Mouse (Mus musculus) neural tube, embryonic 12.5 days (tissue): Measurements from ENCODE around the gene Pttg1. TPM values are rescaled to one million over a fixed set of nuclear protein-coding genes. Genes with fewer than 3 reads are reported as not detected.

Source experiments
- ATAC-seq: fragments of 200-750 bp; cut with Nextera tagmentation; 2 replicates; pipeline ENCODE4 v1.8.0; 2017; ENCODE audit warnings: low read depth, mild to moderate bottlenecking, moderate TSS enrichment, moderate library complexity; ENCODE audit not compliant: low FRiP score
- H3K27ac ChIP-seq: fragments of 300-500 bp; sonication (generic); 2 replicates; pipeline ENCODE4 v1.5.1; 2016
- H3K27me3 ChIP-seq: fragments of 300-500 bp; sonication (generic); replicated peaks from 2 replicates; pipeline ENCODE4 v1.6.1; 2016; ENCODE audit warnings: mild to moderate bottlenecking
- H3K36me3 ChIP-seq: fragments of 300-500 bp; sonication (generic); 2 replicates; pipeline ENCODE4 v1.6.1; 2016; ENCODE audit warnings: mild to moderate bottlenecking
- H3K4me1 ChIP-seq: fragments of 300-500 bp; sonication (generic); 2 replicates; pipeline ENCODE4 v1.6.1; 2016
- H3K4me2 ChIP-seq: fragments of 300-500 bp; sonication (generic); replicated peaks from 2 replicates; pipeline ENCODE4 v1.6.1; 2016; ENCODE audit warnings: mild to moderate bottlenecking
- H3K4me3 ChIP-seq: fragments of 300-500 bp; sonication (generic); 2 replicates; pipeline ENCODE4 v1.5.1; 2016
- H3K9ac ChIP-seq: fragments of 300-500 bp; sonication (generic); 2 replicates; pipeline ENCODE4 v1.6.1; 2016; ENCODE audit warnings: mild to moderate bottlenecking
- H3K9me3 ChIP-seq: fragments of 300-500 bp; sonication (generic); 2 replicates; pipeline ENCODE4 v1.6.1; 2016; ENCODE audit warnings: mild to moderate bottlenecking
- whole genome bisulfite sequencing: fragments of 180-500 bp; shearing (Covaris S2); methylation state at CpG from one replicate; pipeline ENCODE4 v1.1.7; 2016; 5-methylcytosine and 5-hydroxymethylcytosine counted together
- polyA plus RNA-seq: library from polyadenylated mRNA; unstranded; fragments of >200 nt; fragmentation: Nextera tagmentation; extraction: Ambion mirVana; gene quantifications from 2 replicates; pipeline ENCODE4 v1.2.1, GENCODE M21; 2016

Gene Pttg1
- polyA plus RNA-seq, 1 experiment from 2014 or later: 65.7 TPM

DNA sequence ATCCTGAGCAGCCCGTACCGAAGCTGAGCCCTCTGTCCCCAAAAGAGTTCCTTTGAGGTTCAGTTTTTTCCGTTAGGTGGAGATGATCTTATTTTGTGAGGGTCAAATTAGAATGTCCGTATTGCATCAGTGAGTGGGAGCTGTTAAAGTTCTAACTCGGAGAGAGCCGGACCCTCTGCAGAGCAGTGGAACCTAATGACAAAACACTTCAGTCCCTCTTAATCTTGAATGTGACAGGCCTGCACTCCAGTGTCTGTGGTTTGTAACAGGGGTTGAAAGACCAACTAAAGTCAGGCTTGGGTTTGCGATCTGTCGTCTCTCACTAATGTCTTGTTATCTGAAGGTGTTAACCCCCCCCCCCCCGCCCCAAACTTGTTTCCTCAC is 8.0 kb upstream of the Pttg1 start:
- WGBS: 6% methylated on average over 9 of the region's 9 CpGs
- H3K27ac ChIP-seq: no peak overlapping the region
- H3K27me3 ChIP-seq: no peaks in the 10 kb centered on the region
- H3K36me3 ChIP-seq: peaks cover 17% of the 10 kb centered on the region
- H3K4me3 ChIP-seq: peak overlapping the region; percentile 65
- peaks cover 5% of the 10 kb centered on the region for H3K4me1 ChIP-seq
- ATAC-seq: peak; percentile 72
- peak overlapping the region; percentile 66 for H3K9ac ChIP-seq
- no peaks in the 10 kb centered on the region for H3K9me3 ChIP-seq
- peak overlapping the region; percentile 73 for H3K4me2 ChIP-seq

- Histone ChIP-seq H3K27ac (no peak within 1 kb of the TSS), H3K4me1 (peaks cover 5% of the 10 kb centered on the region), H3K27me3 (no peaks in the 10 kb centered on the region), H3K36me3 (peaks cover 11% of the 10 kb centered on the region; the same call in 1 of the 2 replicates), H3K4me3 (peak within 1 kb of the TSS; percentile 65), H3K9me3 (no peaks in the 10 kb centered on the region), H3K9ac (peak within 1 kb of the TSS; percentile 66), H3K4me2 (peak within 1 kb of the TSS; percentile 73)
- WGBS: 9% methylated on average over 38 of the region's 38 CpGs
- peak; percentile 90 for ATAC-seq
These were observed 7.4 kb upstream of the Pttg1 start, which contains the start of gene Slu7 for GRCm38 (mm10) chr11:43433254-43434023. Slu7 (plus strand) TSS chr11:43433744.

- ATAC-seq: peak; percentile 67
- WGBS: 21% methylated on average over 7 of the region's 7 CpGs
- Histone ChIP-seq H3K4me1 (peaks cover 6% of the 10 kb centered on the region; the same call in 1 of the 2 replicates), H3K9me3 (no peaks in the 10 kb centered on the region), H3K27me3 (no peaks in the 10 kb centered on the region), H3K9ac (no peak overlapping the region), H3K36me3 (no peaks in the 10 kb centered on the region), H3K4me2 (peak overlapping the region; percentile 58), H3K27ac (no peak overlapping the region), H3K4me3 (peak overlapping the region; percentile 48)
These were observed 398 bp upstream of the Pttg1 start for GRCm38 (mm10) chr11:43426414-43426884.

- Histone ChIP-seq H3K9me3 (no peaks in the 10 kb centered on the region), H3K27me3 (no peaks in the 10 kb centered on the region), H3K27ac (no peak overlapping the region), H3K4me3 (peak overlapping the region; percentile 48), H3K4me1 (peaks cover 6% of the 10 kb centered on the region; the same call in 1 of the 2 replicates), H3K9ac (no peak overlapping the region), H3K36me3 (no peaks in the 10 kb centered on the region), H3K4me2 (peak overlapping the region; percentile 58)
- 96% methylated on average over 9 of the region's 9 CpGs for WGBS
- 0 out of 2 replicates have a peak, but pooled peaks have one; percentile 31 for ATAC-seq
These were observed 813 bp downstream of the Pttg1 start for GRCm38 (mm10) chr11:43425166-43425709.

GRCm38 (mm10) chr11:43424386-43424785 is 1.7 kb downstream of the Pttg1 start:
- WGBS: 82% methylated on average over 5 of the region's 5 CpGs

DNA sequence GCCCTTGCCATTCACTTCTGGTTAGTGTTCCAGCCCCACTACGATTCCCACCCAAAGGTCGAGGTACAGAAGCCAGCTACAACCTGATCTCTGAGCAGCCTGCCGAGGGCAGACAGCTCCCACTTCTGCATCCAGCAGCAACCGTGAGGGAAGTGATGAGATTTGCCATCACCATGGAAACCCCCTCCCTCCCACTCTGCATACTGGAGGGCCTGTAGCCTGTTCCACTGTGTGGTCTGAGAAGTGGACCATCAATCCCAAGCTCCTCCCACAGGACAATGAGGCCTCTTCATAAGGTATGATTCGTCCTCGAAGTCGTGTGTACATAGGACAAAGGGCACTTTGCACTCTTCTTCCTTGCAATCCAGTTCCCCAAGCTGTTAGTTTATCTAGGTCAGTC is 8.8 kb downstream of the Pttg1 start:
- WGBS: 46% methylated on average over 7 of the region's 7 CpGs
- Histone ChIP-seq H3K9ac (no peak overlapping the region), H3K27ac (no peak overlapping the region), H3K27me3 (no peaks in the 10 kb centered on the region), H3K36me3 (no peaks in the 10 kb centered on the region), H3K4me3 (no peak overlapping the region), H3K4me2 (no peak overlapping the region), H3K9me3 (no peaks in the 10 kb centered on the region), H3K4me1 (no peaks in the 10 kb centered on the region)
- peak; percentile 61 for ATAC-seq

More at GRCm38 (mm10) chr11:43424386-43424785, 1.7 kb downstream of the Pttg1 start:
- H3K4me2 ChIP-seq: no peak overlapping the region
- H3K27ac ChIP-seq: no peak overlapping the region
- H3K36me3 ChIP-seq: no peaks in the 10 kb centered on the region
- no peaks in the 10 kb centered on the region for H3K27me3 ChIP-seq
- H3K4me1 ChIP-seq: peaks cover 6% of the 10 kb centered on the region; the same call in 1 of the 2 replicates
- ATAC-seq: no peak
- no peak overlapping the region for H3K9ac ChIP-seq
- H3K9me3 ChIP-seq: no peaks in the 10 kb centered on the region
- no peak overlapping the region for H3K4me3 ChIP-seq

- H3K27me3 ChIP-seq: no peaks in the 10 kb centered on the region
- peak; percentile 39; the same call in 1 of the 2 replicates for ATAC-seq
- H3K9ac ChIP-seq: no peak overlapping the region
- no peak overlapping the region for H3K27ac ChIP-seq
- H3K4me2 ChIP-seq: no peak overlapping the region
- H3K36me3 ChIP-seq: no peaks in the 10 kb centered on the region
- H3K4me1 ChIP-seq: no peaks in the 10 kb centered on the region
- H3K4me3 ChIP-seq: no peak overlapping the region
- WGBS: 27% methylated on average over 14 of the region's 14 CpGs
- H3K9me3 ChIP-seq: no peaks in the 10 kb centered on the region
These were observed 13.1 kb downstream of the Pttg1 start for GRCm38 (mm10) chr11:43412771-43413451.

DNA sequence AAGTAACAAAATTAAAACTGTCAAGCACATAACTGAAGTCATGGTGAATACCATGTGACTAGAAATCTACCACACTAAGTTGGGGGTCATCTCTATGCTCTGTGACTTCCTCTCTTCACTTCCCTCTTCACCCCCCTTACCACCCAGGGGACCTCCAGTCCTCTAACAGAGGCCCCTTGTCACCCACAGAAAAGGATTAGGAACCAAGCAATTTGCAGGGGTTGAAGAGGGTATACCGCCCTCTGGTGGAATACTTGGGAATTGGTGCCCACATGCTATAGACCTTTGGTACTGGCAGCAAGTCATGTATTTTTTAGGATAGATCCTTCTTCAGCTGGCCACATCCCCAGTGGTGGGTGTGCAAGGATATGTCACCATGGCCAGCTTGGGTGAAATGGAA is 14.6 kb downstream of the Pttg1 start:
- no peaks in the 10 kb centered on the region for H3K9me3 ChIP-seq
- H3K36me3 ChIP-seq: no peaks in the 10 kb centered on the region
- no peak overlapping the region for H3K4me3 ChIP-seq
- no peaks in the 10 kb centered on the region for H3K4me1 ChIP-seq
- H3K4me2 ChIP-seq: no peak overlapping the region
- 0% methylated on average over 1 of the region's 1 CpGs for WGBS
- no peaks in the 10 kb centered on the region for H3K27me3 ChIP-seq
- H3K27ac ChIP-seq: no peak overlapping the region
- ATAC-seq: peak; percentile 67
- H3K9ac ChIP-seq: no peak overlapping the region

- Histone ChIP-seq H3K9me3 (no peaks in the 10 kb centered on the region), H3K4me3 (no peak overlapping the region), H3K4me1 (no peaks in the 10 kb centered on the region), H3K27ac (no peak overlapping the region), H3K27me3 (no peaks in the 10 kb centered on the region), H3K36me3 (no peaks in the 10 kb centered on the region), H3K4me2 (no peak overlapping the region), H3K9ac (no peak overlapping the region)
- 63% methylated on average over 7 of the region's 7 CpGs for WGBS
- no peak for ATAC-seq
These were observed 15.8 kb downstream of the Pttg1 start for GRCm38 (mm10) chr11:43410291-43410690.

GRCm38 (mm10) chr11:43408888-43409287 is 17.2 kb downstream of the Pttg1 start:
- Histone ChIP-seq H3K4me1 (no peaks in the 10 kb centered on the region), H3K4me2 (no peak overlapping the region), H3K9me3 (peaks cover 6% of the 10 kb centered on the region; the same call in 1 of the 2 replicates), H3K27me3 (no peaks in the 10 kb centered on the region), H3K36me3 (no peaks in the 10 kb centered on the region), H3K4me3 (no peak overlapping the region), H3K9ac (no peak overlapping the region), H3K27ac (no peak overlapping the region)
- 85% methylated on average over 2 of the region's 2 CpGs for WGBS
- ATAC-seq: no peak

DNA sequence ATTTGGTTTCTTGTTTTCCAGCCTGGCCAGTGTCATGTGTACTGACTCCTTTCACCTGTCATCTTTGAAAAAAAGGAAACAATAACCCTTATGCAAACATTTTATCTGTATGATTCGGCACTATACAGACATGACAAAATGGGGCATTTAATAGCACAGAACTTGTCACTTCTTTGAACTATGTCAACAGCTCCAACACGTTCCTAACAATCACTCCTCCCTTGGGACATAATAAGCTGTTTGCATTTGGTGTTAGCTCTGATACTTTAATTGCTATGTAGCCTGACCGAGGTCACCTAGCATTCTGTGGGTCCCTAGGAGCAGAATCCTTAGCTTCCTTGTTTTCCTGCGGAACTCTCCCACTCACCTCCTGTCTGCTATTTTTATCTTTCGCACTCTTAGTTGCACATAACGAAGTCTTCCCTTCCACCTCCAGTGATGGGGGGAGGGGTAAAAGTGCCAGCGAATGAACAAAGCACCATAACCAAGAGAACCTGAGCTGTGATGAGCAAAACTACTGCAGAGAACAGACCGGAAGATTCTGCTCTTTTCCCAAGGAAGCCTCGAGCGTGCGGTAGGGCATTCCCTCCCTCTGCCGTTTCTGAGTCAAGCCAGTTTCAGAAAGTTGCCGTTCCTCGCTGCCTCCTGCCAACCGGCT is 21.8 kb downstream of the Pttg1 start:
- ATAC-seq: no peak
- H3K9me3 ChIP-seq: peaks cover 6% of the 10 kb centered on the region; the same call in 1 of the 2 replicates
- H3K9ac ChIP-seq: no peak overlapping the region
- no peaks in the 10 kb centered on the region for H3K27me3 ChIP-seq
- H3K27ac ChIP-seq: no peak overlapping the region
- no peaks in the 10 kb centered on the region for H3K36me3 ChIP-seq
- no peak overlapping the region for H3K4me3 ChIP-seq
- 91% methylated on average over 15 of the region's 15 CpGs for WGBS
- no peaks in the 10 kb centered on the region for H3K4me1 ChIP-seq
- no peak overlapping the region for H3K4me2 ChIP-seq

GRCm38 (mm10) chr11:43400131-43400530 is 25.9 kb downstream of the Pttg1 start:
- H3K27ac ChIP-seq: no peak overlapping the region
- no peak overlapping the region for H3K9ac ChIP-seq
- no peak overlapping the region for H3K4me2 ChIP-seq
- H3K4me1 ChIP-seq: no peaks in the 10 kb centered on the region
- no peak for ATAC-seq
- no peaks in the 10 kb centered on the region for H3K27me3 ChIP-seq
- H3K4me3 ChIP-seq: no peak overlapping the region
- peaks cover 6% of the 10 kb centered on the region; the same call in 1 of the 2 replicates for H3K9me3 ChIP-seq
- 93% methylated on average over 1 of the region's 1 CpGs for WGBS
- H3K36me3 ChIP-seq: no peaks in the 10 kb centered on the region
